Mouse (Mus musculus) lung, postnatal 0 days (tissue): ENCODE measurements around the gene Gadd45g. TPM values are rescaled to one million over a fixed set of nuclear protein-coding genes. Genes with fewer than 3 reads are reported as not detected.

Experiments
- ATAC-seq: fragments of 200-750 bp; cut with Nextera tagmentation; 2 replicates; pipeline ENCODE4 v1.8.0; 2017; ENCODE audit warnings: moderate library complexity
- DNase-seq: peaks from one replicate; pipeline ENCODE4 v3.0.0-alpha.2; 2016; ENCODE audit warnings: low spot score
- H3K27ac ChIP-seq: fragments of 300-500 bp; sonication (generic); 2 replicates; pipeline ENCODE4 v1.5.1; 2014; ENCODE audit warnings: antibody characterized with exemption, mild to moderate bottlenecking, low read length, mixed read lengths
- H3K27me3 ChIP-seq: fragments of 300-500 bp; sonication (generic); replicated peaks from 2 replicates; pipeline ENCODE4 v1.6.1; 2014; ENCODE audit warnings: low read length, mixed read lengths; ENCODE audit not compliant: insufficient read depth
- H3K36me3 ChIP-seq: fragments of 300-500 bp; sonication (generic); 2 replicates; pipeline ENCODE4 v1.6.1; 2014; ENCODE audit warnings: low read length, mixed read lengths; ENCODE audit not compliant: insufficient read depth
- H3K4me1 ChIP-seq: fragments of 300-500 bp; sonication (generic); 2 replicates; pipeline ENCODE4 v1.6.1; 2014; ENCODE audit warnings: antibody characterized with exemption, low read depth, low read length, mixed read lengths; ENCODE audit not compliant: insufficient read depth
- H3K4me2 ChIP-seq: fragments of 300-500 bp; sonication (generic); replicated peaks from 2 replicates; pipeline ENCODE4 v1.6.1; 2014; ENCODE audit warnings: low read depth, mild to moderate bottlenecking, low read length, moderate library complexity, mixed read lengths
- H3K4me3 ChIP-seq: fragments of 300-500 bp; sonication (generic); 2 replicates; pipeline ENCODE4 v1.5.1; 2014; ENCODE audit warnings: low read depth, low read length
- H3K9ac ChIP-seq: fragments of 300-500 bp; sonication (generic); replicated peaks from 2 replicates; pipeline ENCODE4 v1.6.1; 2014; ENCODE audit warnings: low read depth, mild to moderate bottlenecking
- H3K9me3 ChIP-seq: fragments of 300-500 bp; sonication (generic); 2 replicates; pipeline ENCODE4 v1.6.1; 2016; ENCODE audit warnings: low read length, mixed read lengths
- CTCF ChIP-seq: IDR thresholded peaks from 2 replicates; pipeline ENCODE4 v1.5.1; 2016; ENCODE audit warnings: antibody characterized with exemption, mild to moderate bottlenecking
- EP300 ChIP-seq: IDR thresholded peaks from 2 replicates; pipeline ENCODE4 v1.6.1; 2016; ENCODE audit warnings: antibody characterized with exemption, mild to moderate bottlenecking, control low read depth
- WGBS: fragments of 180-500 bp; shearing (Covaris S2); extraction: QIAGEN DNeasy Blood & Tissue Kit; methylation state at CpG from one replicate; pipeline ENCODE4 v1.1.7; 2014; 5-methylcytosine and 5-hydroxymethylcytosine counted together
- polyA plus RNA-seq: library from polyadenylated mRNA; unstranded; fragments of >200 nt; fragmentation: Nextera tagmentation; extraction: Ambion mirVana; gene quantifications from 2 replicates; pipeline ENCODE4 v1.2.1, GENCODE M21; 2015

The Gadd45g gene
- polyA plus RNA-seq, 1 experiment from 2014 or later: 54.7 TPM

DNA sequence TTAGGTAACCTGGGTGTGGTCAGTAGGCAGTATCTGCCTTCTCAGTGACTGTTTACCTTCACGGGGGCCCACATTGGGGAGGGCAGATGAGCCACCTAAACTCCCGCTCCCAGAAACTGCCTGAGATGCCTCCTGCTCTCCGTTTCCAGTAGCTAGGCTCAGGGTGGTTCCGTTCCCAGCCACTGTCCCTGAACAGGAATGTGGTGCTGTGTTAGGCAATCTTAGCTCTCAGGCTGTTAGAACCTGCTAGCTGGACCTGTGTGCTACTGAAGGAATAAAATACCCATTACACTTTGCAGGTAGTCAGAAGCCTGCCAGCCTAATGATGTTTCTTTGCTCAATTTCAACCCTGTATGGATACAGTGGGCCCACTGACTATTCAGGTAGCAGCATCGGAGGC lies 37.8 kb downstream of the Gadd45g start:
- WGBS: 44% methylated on average over 5 of the region's 5 CpGs
- Histone ChIP-seq H3K9me3 (no peaks in the 10 kb centered on the region), H3K4me2 (no peak overlapping the region), H3K27me3 (no peaks in the 10 kb centered on the region), H3K4me1 (peaks cover 21% of the 10 kb centered on the region; the same call in 1 of the 2 replicates), H3K36me3 (no peaks in the 10 kb centered on the region), H3K9ac (no peak overlapping the region), H3K4me3 (no peak overlapping the region), H3K27ac (no peak overlapping the region)
- ATAC-seq (peak; percentile 49), DNase-seq (peak; percentile 68)
- no peak for TF ChIP-seq CTCF

DNA sequence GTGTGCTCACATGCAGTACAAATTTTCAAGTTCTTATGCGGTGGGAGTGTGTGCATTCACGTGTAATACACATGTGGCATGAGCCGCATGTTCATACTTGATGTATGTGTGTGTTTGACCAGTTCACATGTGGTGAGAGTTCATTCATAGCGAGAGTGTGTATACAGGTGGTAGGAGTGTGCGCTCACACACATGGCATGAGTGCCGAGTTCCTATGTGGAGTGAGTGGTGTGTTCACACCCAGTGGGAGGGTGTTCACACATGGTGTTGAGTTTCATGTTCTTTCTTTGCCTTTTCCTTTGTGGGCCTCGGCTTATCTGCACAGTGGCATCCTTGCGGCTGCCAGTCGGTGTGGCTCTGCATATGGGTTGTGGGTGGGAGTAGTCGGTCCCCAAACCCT lies 39.1 kb downstream of the Gadd45g start:
- Histone ChIP-seq H3K36me3 (no peaks in the 10 kb centered on the region), H3K9me3 (no peaks in the 10 kb centered on the region), H3K4me2 (no peak overlapping the region), H3K9ac (no peak overlapping the region), H3K4me1 (peaks cover 21% of the 10 kb centered on the region; the same call in 1 of the 2 replicates), H3K4me3 (no peak overlapping the region), H3K27ac (0 out of 2 replicates have a peak overlapping the region, but pooled peaks have one; percentile 22), H3K27me3 (no peaks in the 10 kb centered on the region)
- WGBS: 90% methylated on average over 10 of the region's 10 CpGs
- DNase-seq (no peak), ATAC-seq (no peak)
- TF ChIP-seq CTCF: no peak
- no peak for TF ChIP-seq EP300

DNA sequence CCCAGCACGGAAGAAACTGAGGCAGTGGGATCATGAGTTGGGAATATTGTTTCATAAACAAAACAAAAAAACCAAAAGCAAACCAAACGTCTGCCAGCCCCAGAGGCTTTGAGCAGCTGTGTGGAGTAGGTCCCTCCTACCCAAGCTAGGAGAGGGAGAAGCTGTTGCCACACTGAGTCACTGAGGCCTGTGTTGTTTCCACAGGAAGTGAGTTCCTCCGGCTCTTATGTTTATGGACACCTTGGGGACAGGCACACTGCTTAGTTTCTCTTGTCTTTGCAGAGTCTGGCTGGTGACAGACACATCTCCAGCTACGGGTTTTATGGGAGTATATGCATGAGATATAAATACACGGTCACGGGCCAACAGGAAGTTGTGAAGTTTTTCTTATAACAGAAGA lies 39.6 kb downstream of the Gadd45g start:
- Histone ChIP-seq H3K9ac (no peak overlapping the region), H3K4me3 (no peak overlapping the region), H3K36me3 (no peaks in the 10 kb centered on the region), H3K27ac (peak overlapping the region; percentile 22; the same call in 1 of the 2 replicates), H3K4me2 (no peak overlapping the region), H3K9me3 (no peaks in the 10 kb centered on the region), H3K4me1 (peaks cover 18% of the 10 kb centered on the region; the same call in 1 of the 2 replicates), H3K27me3 (no peaks in the 10 kb centered on the region)
- TF ChIP-seq CTCF (no peak), EP300 (no peak)
- ATAC-seq (peak; percentile 68), DNase-seq (peak; percentile 68)
- 40% methylated on average over 6 of the region's 6 CpGs for WGBS

DNA sequence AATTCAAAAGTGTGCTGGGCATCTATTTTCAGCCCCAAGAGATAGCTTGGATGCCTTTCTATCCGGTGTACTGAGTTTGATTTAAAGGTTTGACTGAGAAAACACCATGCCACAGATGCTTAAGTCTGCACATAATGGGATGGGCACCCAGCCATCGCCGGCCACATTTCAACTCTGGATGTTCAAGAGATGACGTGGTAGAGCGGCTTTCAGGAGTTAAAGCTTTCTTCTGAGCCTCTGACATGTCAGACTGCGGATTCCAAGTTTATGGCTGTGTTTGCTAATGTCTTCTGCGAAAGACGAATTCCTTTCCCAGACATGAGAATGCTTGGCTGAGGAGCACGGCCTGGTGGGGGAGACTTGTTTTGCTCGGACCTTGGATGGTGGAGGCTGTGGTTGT lies 40.2 kb downstream of the Gadd45g start:
- ATAC-seq: peak; percentile 49; the same call in 1 of the 2 replicates
- H3K4me3 ChIP-seq: no peak overlapping the region
- H3K4me2 ChIP-seq: no peak overlapping the region
- H3K4me1 ChIP-seq: peaks cover 13% of the 10 kb centered on the region; the same call in 1 of the 2 replicates
- no peak overlapping the region for H3K9ac ChIP-seq
- peak; percentile 23; the same call in 1 of the 2 replicates for TF ChIP-seq EP300
- TF ChIP-seq CTCF: no peak; the same call in 1 of the 2 replicates
- H3K27me3 ChIP-seq: no peaks in the 10 kb centered on the region
- no peaks in the 10 kb centered on the region for H3K9me3 ChIP-seq
- peak overlapping the region; percentile 22 for H3K27ac ChIP-seq
- no peaks in the 10 kb centered on the region for H3K36me3 ChIP-seq
- DNase-seq: peak; percentile 72
- 38% methylated on average over 10 of the region's 10 CpGs for WGBS

DNA sequence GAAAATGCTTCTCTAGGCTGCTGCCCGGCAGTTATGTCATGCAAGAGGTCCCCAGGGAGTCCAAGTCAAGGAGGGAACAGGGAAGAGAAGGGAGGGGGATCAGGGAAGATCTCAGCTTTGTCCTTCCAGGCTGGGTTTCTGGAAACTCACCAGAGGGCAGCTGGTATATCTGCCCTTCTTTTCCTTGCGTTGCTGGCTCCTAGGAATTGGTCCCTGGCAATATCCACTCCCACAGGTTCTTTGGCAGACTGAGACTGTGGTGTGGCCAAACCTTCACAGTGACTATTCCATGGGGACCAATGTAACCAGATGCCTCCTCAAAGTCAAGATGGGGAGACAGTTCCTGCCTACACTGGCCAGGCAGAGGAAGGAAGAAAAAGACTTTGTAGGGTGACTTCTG lies 41.9 kb downstream of the Gadd45g start:
- Histone ChIP-seq H3K36me3 (no peaks in the 10 kb centered on the region), H3K4me3 (no peak overlapping the region), H3K9ac (no peak overlapping the region), H3K4me1 (peaks cover 7% of the 10 kb centered on the region; the same call in 1 of the 2 replicates), H3K9me3 (no peaks in the 10 kb centered on the region), H3K4me2 (no peak overlapping the region), H3K27ac (no peak overlapping the region), H3K27me3 (no peaks in the 10 kb centered on the region)
- DNase-seq (no peak), ATAC-seq (no peak)
- WGBS: 88% methylated on average over 2 of the region's 2 CpGs
- no peak for TF ChIP-seq CTCF
- TF ChIP-seq EP300: no peak

DNA sequence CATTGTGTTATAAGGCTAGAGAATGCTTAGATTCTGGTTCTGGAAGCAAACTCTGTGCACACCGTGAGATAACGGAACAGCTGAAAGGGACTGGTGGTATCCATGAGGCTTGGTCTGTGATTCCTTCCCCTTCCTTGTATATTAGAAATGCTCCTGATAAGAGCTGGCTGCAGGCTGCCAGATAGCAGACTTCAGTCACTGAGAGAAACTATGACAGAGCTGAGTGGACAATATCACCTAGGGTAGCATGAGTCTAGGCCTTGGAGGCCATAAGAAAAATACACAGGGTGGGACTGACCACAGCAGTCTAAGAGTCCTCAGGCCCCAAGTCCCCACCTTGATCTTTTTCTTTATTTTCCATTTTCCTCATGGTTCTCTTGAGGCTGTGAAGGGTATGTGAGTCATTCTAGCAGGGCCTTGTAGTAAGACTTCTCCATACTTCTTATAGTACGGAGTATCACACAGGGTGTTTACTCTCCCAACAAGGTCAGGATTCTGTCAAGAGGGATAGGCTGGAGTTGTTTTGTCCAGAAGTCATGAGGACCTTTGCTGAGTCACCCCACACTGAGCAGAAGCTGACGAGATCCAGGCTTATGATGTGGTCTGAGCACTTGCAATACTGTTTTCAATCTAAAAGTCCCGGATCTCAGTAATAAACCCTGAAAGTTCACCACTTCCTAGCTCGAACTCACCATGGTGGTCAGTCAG lies 45.5 kb downstream of the Gadd45g start:
- no peak overlapping the region for H3K4me2 ChIP-seq
- H3K27me3 ChIP-seq: no peaks in the 10 kb centered on the region
- TF ChIP-seq EP300: peak; percentile 77
- no peak for TF ChIP-seq CTCF
- H3K36me3 ChIP-seq: no peaks in the 10 kb centered on the region
- no peak overlapping the region for H3K9ac ChIP-seq
- no peaks in the 10 kb centered on the region for H3K9me3 ChIP-seq
- WGBS: 77% methylated on average over 6 of the region's 6 CpGs
- peak; percentile 94 for ATAC-seq
- H3K4me1 ChIP-seq: no peaks in the 10 kb centered on the region; the same call in 1 of the 2 replicates
- peak overlapping the region; percentile 75 for H3K27ac ChIP-seq
- no peak overlapping the region for H3K4me3 ChIP-seq
- DNase-seq: peak; percentile 78
